Mouse (Mus musculus): ENCODE data around the gene Slc37a1. TPM values are rescaled to one million over a fixed set of nuclear protein-coding genes. Genes with fewer than 3 reads are reported as not detected.

Gene Slc37a1
- polyA plus RNA-seq, 1 experiment from 2014 or later: 16.5 TPM

DNA sequence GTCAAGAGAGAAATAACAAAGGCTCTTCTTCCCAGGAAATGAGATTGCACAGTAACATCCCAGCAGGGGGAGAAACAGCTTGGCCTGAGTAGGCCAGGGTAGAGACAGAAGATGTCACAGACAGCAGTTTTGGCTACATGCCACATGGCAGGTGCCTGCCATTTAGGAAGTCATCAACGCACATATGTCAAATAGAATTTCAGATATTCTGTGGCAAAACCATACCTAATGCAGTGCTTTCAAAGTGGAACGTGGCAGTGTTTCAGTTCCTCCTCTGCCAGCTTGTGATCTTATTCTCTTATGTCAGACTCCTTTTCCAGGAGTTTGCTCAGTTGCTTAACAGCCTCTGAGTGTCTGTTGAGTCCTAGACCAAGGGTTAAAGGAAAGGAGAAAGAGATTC is 725 bp upstream of the Slc37a1 start:
- Histone ChIP-seq H3K4me3 (ENCODE audit: low read depth, low read length) (no peak overlapping the region), H3K4me2 (replicated peaks; ENCODE audit: low read depth) (no peak overlapping the region), H3K27ac (ENCODE audit: low read depth, low read length) (no peak overlapping the region), H3K9me3 (ENCODE audit: control insufficient read depth) (no peaks in the 10 kb centered on the region), H3K36me3 (ENCODE audit: control insufficient read depth, insufficient read depth) (no peaks in the 10 kb centered on the region), H3K9ac (ENCODE audit: low read depth, low read length) (no peak overlapping the region), H3K4me1 (replicated peaks; ENCODE audit: control insufficient read depth, insufficient read depth, low read length) (no peaks in the 10 kb centered on the region), H3K27me3 (replicated peaks; ENCODE audit: control insufficient read depth, insufficient read depth, low read length) (no peaks in the 10 kb centered on the region)
- 72% methylated on average over 2 of the region's 2 CpGs for WGBS
- no peak for TF ChIP-seq CTCF (IDR thresholded peaks at IDR 0.05; ENCODE audit: low read depth)
- no peak for ATAC-seq

DNA sequence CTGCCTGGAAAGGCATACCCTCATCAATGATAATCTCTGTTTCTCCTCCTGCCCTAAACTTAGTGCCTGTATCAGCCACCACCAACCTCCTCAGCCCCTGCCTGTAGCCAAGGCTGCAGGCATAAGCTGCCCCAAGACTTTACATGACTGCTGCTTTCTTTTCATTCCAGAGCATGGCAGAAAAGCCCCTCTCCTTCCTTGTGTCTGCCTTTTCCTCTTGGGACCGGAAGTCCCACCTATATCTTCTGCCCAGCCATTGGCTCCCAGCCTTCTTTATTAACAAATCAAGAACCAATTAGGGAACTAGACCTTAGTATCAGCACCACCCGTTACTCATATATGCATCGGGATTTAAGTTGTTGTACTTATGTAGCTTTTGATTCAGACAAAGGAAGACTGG is 624 bp downstream of the Slc37a1 start:
- no peaks in the 10 kb centered on the region for H3K27me3 ChIP-seq (replicated peaks; ENCODE audit: control insufficient read depth, insufficient read depth, low read length)
- H3K9ac ChIP-seq (ENCODE audit: low read depth, low read length): no peak overlapping the region
- no peak overlapping the region for H3K27ac ChIP-seq (ENCODE audit: low read depth, low read length)
- no peak overlapping the region for H3K4me3 ChIP-seq (ENCODE audit: low read depth, low read length)
- H3K4me2 ChIP-seq (replicated peaks; ENCODE audit: low read depth): no peak overlapping the region
- H3K9me3 ChIP-seq (ENCODE audit: control insufficient read depth): no peaks in the 10 kb centered on the region
- ATAC-seq: no peak
- H3K36me3 ChIP-seq (ENCODE audit: control insufficient read depth, insufficient read depth): no peaks in the 10 kb centered on the region
- 85% methylated on average over 3 of the region's 3 CpGs for WGBS
- TF ChIP-seq CTCF (IDR thresholded peaks at IDR 0.05; ENCODE audit: low read depth): no peak
- no peaks in the 10 kb centered on the region for H3K4me1 ChIP-seq (replicated peaks; ENCODE audit: control insufficient read depth, insufficient read depth, low read length)

DNA sequence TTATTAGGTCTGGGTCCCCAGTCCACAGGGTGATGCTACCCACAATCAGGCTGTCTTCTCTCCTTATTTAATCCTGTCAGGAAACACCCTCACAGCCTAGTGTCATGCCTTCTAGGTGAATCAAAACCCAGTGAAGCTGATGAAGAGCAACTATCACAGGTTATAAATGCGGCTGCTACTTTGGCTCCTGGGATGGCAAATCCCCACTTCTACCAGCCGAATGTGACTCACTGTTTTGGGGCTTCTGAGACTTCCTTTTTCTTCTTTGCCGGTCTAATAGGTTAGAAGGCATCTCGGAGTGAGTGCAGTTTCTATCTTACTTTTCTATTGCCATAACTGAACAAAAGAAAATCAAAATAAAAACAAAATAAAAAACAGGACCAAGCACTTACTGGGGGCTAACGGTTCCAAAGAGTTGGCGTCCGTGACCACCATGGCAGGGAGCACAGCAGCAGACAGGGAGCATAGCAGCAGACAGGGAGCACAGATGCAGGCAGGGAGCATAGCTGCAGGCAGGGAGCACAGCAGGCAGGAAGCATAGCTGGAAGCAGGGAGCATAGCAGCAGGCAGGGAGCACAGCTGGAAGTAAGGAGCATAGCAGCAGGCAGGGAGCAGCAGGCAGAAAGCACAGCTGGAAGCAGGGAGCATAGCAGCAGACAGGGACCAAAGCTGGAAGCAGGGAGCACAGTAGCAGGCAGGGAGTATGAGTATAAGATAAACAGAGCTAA is 2.6 kb downstream of the Slc37a1 start:
- no peaks in the 10 kb centered on the region for H3K9me3 ChIP-seq (ENCODE audit: control insufficient read depth)
- H3K27me3 ChIP-seq (replicated peaks; ENCODE audit: control insufficient read depth, insufficient read depth, low read length): no peaks in the 10 kb centered on the region
- H3K4me2 ChIP-seq (replicated peaks; ENCODE audit: low read depth): no peak overlapping the region
- no peak overlapping the region for H3K9ac ChIP-seq (ENCODE audit: low read depth, low read length)
- WGBS: 79% methylated on average over 7 of the region's 7 CpGs
- ATAC-seq: no peak
- no peaks in the 10 kb centered on the region for H3K36me3 ChIP-seq (ENCODE audit: control insufficient read depth, insufficient read depth)
- no peaks in the 10 kb centered on the region for H3K4me1 ChIP-seq (replicated peaks; ENCODE audit: control insufficient read depth, insufficient read depth, low read length)
- H3K4me3 ChIP-seq (ENCODE audit: low read depth, low read length): no peak overlapping the region
- H3K27ac ChIP-seq (ENCODE audit: low read depth, low read length): no peak overlapping the region
- no peak for TF ChIP-seq CTCF (IDR thresholded peaks at IDR 0.05; ENCODE audit: low read depth)

- H3K4me1 ChIP-seq (replicated peaks; ENCODE audit: control insufficient read depth, insufficient read depth, low read length): no peaks in the 10 kb centered on the region
- H3K4me3 ChIP-seq (ENCODE audit: low read depth, low read length): no peak overlapping the region
- H3K27me3 ChIP-seq (replicated peaks; ENCODE audit: control insufficient read depth, insufficient read depth, low read length): no peaks in the 10 kb centered on the region
- no peak overlapping the region for H3K27ac ChIP-seq (ENCODE audit: low read depth, low read length)
- H3K36me3 ChIP-seq (ENCODE audit: control insufficient read depth, insufficient read depth): no peaks in the 10 kb centered on the region
- ATAC-seq: no peak
- TF ChIP-seq CTCF (IDR thresholded peaks at IDR 0.05; ENCODE audit: low read depth): no peak
- H3K9me3 ChIP-seq (ENCODE audit: control insufficient read depth): no peaks in the 10 kb centered on the region
- no peak overlapping the region for H3K9ac ChIP-seq (ENCODE audit: low read depth, low read length)
- H3K4me2 ChIP-seq (replicated peaks; ENCODE audit: low read depth): no peak overlapping the region
These were observed 3.7 kb downstream of the Slc37a1 start for GRCm38 (mm10) chr17:31290311-31290710.

- no peak for TF ChIP-seq CTCF (IDR thresholded peaks at IDR 0.05; ENCODE audit: low read depth)
- no peak for ATAC-seq
- WGBS: 67% methylated on average over 6 of the region's 6 CpGs
These were observed 4.3 kb downstream of the Slc37a1 start for GRCm38 (mm10) chr17:31290859-31291258.

GRCm38 (mm10) chr17:31294363-31295214 is 8.0 kb downstream of the Slc37a1 start:
- Histone ChIP-seq H3K36me3 (ENCODE audit: control insufficient read depth, insufficient read depth) (no peaks in the 10 kb centered on the region), H3K4me3 (ENCODE audit: low read depth, low read length) (no peak overlapping the region), H3K27ac (ENCODE audit: low read depth, low read length) (no peak overlapping the region), H3K4me2 (replicated peaks; ENCODE audit: low read depth) (peak overlapping the region; percentile 93; the same call in 1 of the 2 replicates), H3K9ac (ENCODE audit: low read depth, low read length) (no peak overlapping the region), H3K4me1 (replicated peaks; ENCODE audit: control insufficient read depth, insufficient read depth, low read length) (no peaks in the 10 kb centered on the region), H3K27me3 (replicated peaks; ENCODE audit: control insufficient read depth, insufficient read depth, low read length) (no peaks in the 10 kb centered on the region), H3K9me3 (ENCODE audit: control insufficient read depth) (no peaks in the 10 kb centered on the region)
- TF ChIP-seq CTCF (IDR thresholded peaks at IDR 0.05; ENCODE audit: low read depth): peak; percentile 65
- 84% methylated on average over 15 of the region's 15 CpGs for WGBS
- ATAC-seq: no peak

More at GRCm38 (mm10) chr17:31290859-31291258, 4.3 kb downstream of the Slc37a1 start:
- Histone ChIP-seq H3K4me1 (replicated peaks; ENCODE audit: control insufficient read depth, insufficient read depth, low read length) (no peaks in the 10 kb centered on the region), H3K9me3 (ENCODE audit: control insufficient read depth) (no peaks in the 10 kb centered on the region), H3K4me3 (ENCODE audit: low read depth, low read length) (no peak overlapping the region), H3K9ac (ENCODE audit: low read depth, low read length) (no peak overlapping the region), H3K27me3 (replicated peaks; ENCODE audit: control insufficient read depth, insufficient read depth, low read length) (no peaks in the 10 kb centered on the region), H3K36me3 (ENCODE audit: control insufficient read depth, insufficient read depth) (no peaks in the 10 kb centered on the region), H3K4me2 (replicated peaks; ENCODE audit: low read depth) (no peak overlapping the region), H3K27ac (ENCODE audit: low read depth, low read length) (no peak overlapping the region)

All from intestine, postnatal 0 days (tissue).